Mouse (Mus musculus) retina, postnatal 7 days (tissue): ENCODE results near the gene Incenp.
"Not testable (repeated sequence)": the region's sequence is repeated elsewhere in the genome, so short reads cannot be mapped to it uniquely, and the experiment has no call there.

ENCODE experiments used
- DNase-seq: peaks from one replicate; pipeline ENCODE4 v3.0.0-alpha.2; 2012; ENCODE audit warnings: low read depth, low spot score

The Incenp gene

DNA sequence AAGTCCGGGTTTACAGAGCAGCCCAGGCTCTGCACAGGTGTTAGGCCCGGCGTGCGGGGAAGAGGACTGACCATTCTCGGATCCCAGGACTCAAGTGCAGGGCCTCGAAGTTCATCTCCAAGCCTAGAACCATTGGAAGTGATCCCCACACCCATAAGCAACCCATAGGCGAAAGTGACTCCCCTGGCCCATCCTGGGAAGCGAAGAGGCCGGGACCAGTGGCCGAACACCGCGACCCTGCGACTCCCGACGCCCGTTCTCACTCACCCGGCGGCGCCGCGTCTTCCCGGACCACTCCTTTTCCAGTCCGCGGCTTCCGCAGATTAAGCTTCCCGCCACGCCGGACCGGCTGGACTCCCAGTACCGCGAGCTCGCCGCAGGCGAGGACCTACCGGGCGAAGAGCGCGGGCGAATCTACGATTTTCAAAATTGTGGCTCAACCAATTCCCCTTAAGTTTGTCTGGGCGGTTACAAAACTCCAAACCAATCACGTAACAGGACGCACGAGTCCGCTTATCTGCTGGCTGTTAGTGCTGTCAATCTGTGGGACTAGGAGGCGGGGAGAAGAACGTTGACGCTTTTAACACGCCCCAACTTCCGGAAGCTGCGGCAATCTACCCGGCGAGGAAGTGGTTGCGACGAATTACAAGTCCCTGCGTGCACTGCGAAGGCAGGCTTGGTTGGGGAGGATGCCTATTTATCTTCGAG is at the start of gene Incenp:
Incenp (minus strand) TSS at position 480 of the 708 bp plus-strand sequence.
- DNase-seq = peak; percentile 92

DNA sequence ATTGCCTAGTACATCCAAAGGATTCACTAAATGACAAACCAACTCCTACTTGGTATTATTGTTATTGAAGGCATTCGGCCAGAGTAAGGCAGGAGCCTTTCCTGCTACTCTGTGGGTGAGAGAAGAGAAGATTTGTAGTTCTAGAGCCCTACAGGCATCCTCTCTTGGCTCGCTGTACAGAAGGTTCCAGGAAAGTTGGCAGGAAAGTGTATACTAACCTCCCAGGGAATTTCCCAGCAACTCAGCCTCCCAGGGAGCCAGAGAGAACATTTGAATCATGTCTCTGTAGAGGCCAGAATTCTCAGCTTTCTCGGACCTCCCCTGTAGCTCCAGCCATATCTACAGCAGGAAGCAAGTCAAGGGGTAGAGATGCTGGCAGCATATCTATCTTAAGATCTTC is 47.6 kb upstream of the Incenp start:
- DNase-seq = no peak

GRCm38 (mm10) chr19:9945800-9946564 is 46.6 kb upstream of the Incenp start:
- no peak for DNase-seq

- no peak for DNase-seq
These were observed 43.5 kb upstream of the Incenp start for GRCm38 (mm10) chr19:9942539-9943533.

DNA sequence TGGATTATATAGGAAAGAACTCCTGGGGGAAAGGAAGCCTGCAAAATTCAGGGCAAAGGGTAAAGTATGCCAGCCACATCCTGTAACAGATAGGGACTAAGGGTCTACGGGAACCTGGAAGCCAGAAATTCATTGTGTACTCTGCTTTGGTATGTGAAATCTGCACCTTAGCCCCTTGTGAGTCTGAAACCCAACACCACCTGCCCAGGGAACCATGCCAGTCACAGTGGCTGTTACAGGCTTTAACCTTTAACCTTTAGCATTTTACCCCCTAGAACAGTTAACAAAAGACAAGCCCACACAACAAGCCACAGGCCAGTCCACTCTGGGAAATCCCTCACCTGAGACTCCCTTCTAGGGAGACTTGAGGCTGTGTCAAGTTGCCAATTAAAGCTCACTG is 42.5 kb upstream of the Incenp start:
- DNase-seq = no peak

GRCm38 (mm10) chr19:9940903-9941302 is 41.6 kb upstream of the Incenp start:
- no peak for DNase-seq

GRCm38 (mm10) chr19:9939841-9940240 is 40.5 kb upstream of the Incenp start:
- DNase-seq = no peak

- DNase-seq = no peak
These were observed 39.5 kb upstream of the Incenp start for GRCm38 (mm10) chr19:9938824-9939303.

GRCm38 (mm10) chr19:9938156-9938823 is 38.9 kb upstream of the Incenp start:
- no peak for DNase-seq

DNA sequence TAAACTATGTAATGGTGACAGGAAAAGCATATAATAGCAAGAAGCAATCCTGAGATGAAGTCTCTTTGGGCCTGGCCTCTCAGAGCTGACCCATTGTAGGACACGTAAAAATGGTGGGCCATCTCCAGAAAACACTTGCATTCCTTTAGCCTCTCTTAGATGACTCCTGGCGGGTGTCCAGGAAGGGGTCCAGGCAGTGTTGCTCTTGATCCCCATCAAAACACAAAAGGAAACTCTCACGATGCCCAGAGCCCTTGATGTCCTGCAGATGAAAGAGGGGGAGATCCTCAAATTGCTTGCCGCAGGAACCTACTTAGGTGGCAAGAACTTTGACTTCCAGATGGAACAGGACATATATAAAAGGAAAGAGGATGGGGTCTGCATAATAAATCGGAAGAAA is 38.1 kb upstream of the Incenp start:
- DNase-seq = no peak

DNA sequence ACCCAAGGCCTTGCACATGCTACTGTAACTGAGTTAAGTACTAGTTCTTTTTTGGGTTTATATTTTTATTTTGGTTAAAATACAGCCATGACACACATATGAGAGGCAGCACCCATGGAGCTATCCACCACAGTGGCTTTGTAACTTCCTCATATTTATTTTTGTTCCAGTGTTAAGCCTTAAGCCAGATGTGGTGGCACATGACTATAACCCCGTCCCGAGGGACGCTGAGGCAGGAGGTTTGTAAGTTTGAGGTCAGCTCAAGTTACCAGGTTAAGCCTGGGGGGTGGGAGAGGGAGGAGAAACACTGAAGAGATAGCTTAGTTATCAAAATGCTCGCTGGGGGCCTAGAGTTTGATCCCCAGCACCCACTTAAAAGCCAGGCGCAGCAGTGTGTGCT is 37.2 kb upstream of the Incenp start:
- DNase-seq = no peak

GRCm38 (mm10) chr19:9933908-9934307 is 34.6 kb upstream of the Incenp start:
- no peak for DNase-seq

GRCm38 (mm10) chr19:9931167-9931607 is 31.8 kb upstream of the Incenp start:
- not testable (repeated sequence) for DNase-seq

DNA sequence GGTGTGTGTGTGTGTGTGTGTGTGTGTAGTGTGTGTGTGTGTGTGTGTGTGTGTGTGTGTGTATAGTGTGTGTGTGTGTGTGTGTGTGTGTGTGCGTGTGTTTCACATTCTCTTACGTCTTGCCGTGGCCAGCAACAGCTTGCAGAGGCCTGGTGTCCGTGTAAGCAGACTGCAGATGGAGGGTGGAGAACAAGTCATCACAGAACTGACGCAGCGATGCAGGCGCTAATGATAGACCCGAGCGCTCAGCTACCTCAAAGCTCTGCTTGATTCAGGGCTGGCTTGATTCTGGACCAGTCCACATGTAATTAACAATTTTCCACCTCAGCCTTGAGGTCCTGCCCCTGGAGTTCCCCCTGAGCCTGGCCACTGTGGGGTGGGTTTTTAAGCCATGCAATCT is 28.7 kb upstream of the Incenp start:
- no peak for DNase-seq

- DNase-seq = no peak
These were observed 25.5 kb upstream of the Incenp start for GRCm38 (mm10) chr19:9924769-9925272.

GRCm38 (mm10) chr19:9924034-9924768 is 24.9 kb upstream of the Incenp start:
- DNase-seq = no peak

DNA sequence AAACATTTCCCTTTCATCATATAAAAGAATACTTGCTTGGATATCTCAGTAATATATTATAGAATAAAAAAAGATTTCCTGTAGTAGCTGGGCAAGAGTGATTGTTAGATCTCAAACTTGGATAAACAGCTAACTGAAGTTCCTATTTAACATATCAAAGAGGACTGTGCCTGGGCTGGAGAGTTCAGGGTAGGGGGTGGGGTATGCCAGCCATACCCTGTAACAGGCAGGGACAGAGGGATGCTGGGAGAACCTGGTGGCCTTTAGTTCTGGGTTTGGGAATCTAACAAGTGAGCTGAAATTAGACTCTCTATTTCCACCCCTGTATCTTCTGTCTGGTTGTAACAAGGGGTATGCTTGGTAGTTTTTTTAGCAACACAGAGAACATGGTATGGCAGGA is 23.7 kb upstream of the Incenp start:
- DNase-seq = no peak

- DNase-seq = no peak
These were observed 22.9 kb upstream of the Incenp start for GRCm38 (mm10) chr19:9922228-9922627.

DNA sequence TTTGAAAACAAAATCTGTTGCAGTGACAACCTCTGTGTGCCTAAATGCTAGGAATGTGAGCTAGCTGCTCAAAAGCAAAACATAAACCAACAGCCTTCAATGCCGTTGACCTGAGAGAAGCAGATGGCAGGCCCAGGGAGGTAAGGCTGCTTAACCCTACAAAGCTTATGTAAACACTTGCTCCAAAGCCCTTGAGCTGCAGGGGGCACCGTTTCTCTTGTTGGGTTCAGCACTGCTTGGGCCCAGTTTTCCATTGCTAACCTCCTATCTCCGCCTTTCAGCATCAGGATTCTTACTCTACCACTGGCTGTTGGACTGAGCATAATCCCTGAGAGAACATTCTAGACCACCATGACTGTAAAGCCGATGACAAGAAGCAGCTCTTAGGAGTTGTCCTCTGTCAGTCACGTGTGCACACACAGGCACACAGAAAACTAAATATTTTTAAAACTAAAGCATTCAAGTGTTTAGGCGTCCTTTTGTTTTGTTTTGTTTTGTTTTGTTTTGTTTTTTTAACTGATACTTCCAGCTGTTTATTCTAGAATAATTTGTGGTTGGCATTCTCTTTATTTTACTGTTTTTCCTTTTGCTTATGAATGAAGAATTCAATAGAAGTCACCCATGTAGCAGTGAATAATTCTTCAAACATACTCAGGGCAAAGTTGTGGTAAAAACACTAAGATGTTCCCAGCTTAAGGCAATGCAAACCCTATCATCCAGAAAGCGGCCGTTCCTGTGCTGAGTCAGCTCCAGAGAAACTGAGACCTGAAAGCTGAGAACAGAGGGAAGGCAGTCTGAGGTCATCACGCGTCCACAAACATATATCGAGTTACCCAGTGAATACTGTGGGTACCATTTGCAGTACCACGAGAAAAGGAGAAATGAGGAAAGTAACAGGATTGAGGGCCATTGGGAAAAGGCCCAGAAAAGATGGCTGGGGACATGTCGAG is 21.8 kb upstream of the Incenp start:
- DNase-seq = no peak
